8 mouse cellular contexts compared by ENCODE assay signal in genomic region chr5:92392542-92392941, GRCm38 (mm10). TPM values are rescaled to one million over a fixed set of nuclear protein-coding genes. Genes with fewer than 3 reads are reported as not detected.
DNase-seq lines count a peak whose midpoint lies in the region; ATAC-seq and TF ChIP-seq lines count a peak whose summit lies in the region.

No protein-coding gene starts in this region.

- H3K36me3 ChIP-seq in heart, adult 2 months (ENCODE audit: control insufficient read depth, insufficient read depth, low read length), result peaks cover 20% of the 10 kb centered on the region
- no peaks in the 10 kb centered on the region for H3K36me3 ChIP-seq in E14TG2a.4 (ENCODE audit: insufficient read depth, low read length)
- no peaks in the 10 kb centered on the region for H3K36me3 ChIP-seq in hindbrain, embryonic 10.5 days

- ATAC-seq in megakaryocyte, adult 5-6 weeks (ENCODE audit: poor library complexity, severe bottlenecking), result peak; percentile 72

- peak overlapping the region; percentile 31; the same call in 1 of the 2 replicates for H3K27ac ChIP-seq in heart, adult 2 months
- no peak overlapping the region for H3K27ac ChIP-seq in hindbrain, embryonic 10.5 days

- no peak for TF ChIP-seq CTCF in heart, adult 2 months (IDR thresholded peaks at IDR 0.05)
- TF ChIP-seq CTCF in E14TG2a.4 (conservative IDR thresholded peaks at IDR 0.05; ENCODE audit: low read length), result no peak

- H3K27me3 ChIP-seq in heart, adult 2 months (ENCODE audit: control insufficient read depth, insufficient read depth, low read length), result no peaks in the 10 kb centered on the region
- peaks cover 72% of the 10 kb centered on the region for H3K27me3 ChIP-seq in E14TG2a.4 (ENCODE audit: insufficient read depth, low read length)
- H3K27me3 ChIP-seq in hindbrain, embryonic 10.5 days (ENCODE audit: insufficient read depth, poor library complexity, severe bottlenecking), result peaks cover 54% of the 10 kb centered on the region

- H3K4me1 ChIP-seq in heart, adult 2 months (ENCODE audit: control insufficient read depth, insufficient read depth, low read length), result peaks cover 7% of the 10 kb centered on the region
- H3K4me1 ChIP-seq in E14TG2a.4 (replicated peaks; ENCODE audit: low read depth, low read length), result peaks cover 21% of the 10 kb centered on the region
- H3K4me1 ChIP-seq in hindbrain, embryonic 10.5 days (replicated peaks), result peaks cover 13% of the 10 kb centered on the region; the same call in 1 of the 2 replicates

- H3K4me3 ChIP-seq in heart, adult 2 months, result 0 out of 2 replicates have a peak overlapping the region, but pooled peaks have one; percentile 1
- peak overlapping the region; percentile 54 for H3K4me3 ChIP-seq in E14TG2a.4 (replicated peaks; ENCODE audit: low read length)
- H3K4me3 ChIP-seq in hindbrain, embryonic 10.5 days, result peak overlapping the region; percentile 20

- peak overlapping the region; percentile 25; the same call in 1 of the 2 replicates for H3K9ac ChIP-seq in heart, adult 2 months (ENCODE audit: low read depth, low read length)

- intact Hi-C loops in heart, adult 2 months (cut with DNase I), result no loop called here
- intact Hi-C loops in heart, postnatal 25 days (cut with DNase I), result no loop called here

- TF ChIP-seq EP300 in heart, adult 2 months (IDR thresholded peaks at IDR 0.05; ENCODE audit: insufficient read depth, low read depth, low read length), result no peak

- WGBS in heart, adult 2 months, result 62% methylated on average over 18 of the region's 18 CpGs
- WGBS in hindbrain, embryonic 10.5 days, result 46% methylated on average over 18 of the region's 18 CpGs

- DNase-seq in heart, adult 2 months, result no peak
- no peak for DNase-seq in heart, postnatal 25 days (ENCODE audit: low spot score)
- no peak for DNase-seq in hindbrain, embryonic 10.5 days (ENCODE audit: low spot score)
- DNase-seq in left cerebral cortex, adult 11 months (ENCODE audit: low spot score), result no peak
- DNase-seq in adrenal gland, postnatal 10 days, result no peak
- no peak for DNase-seq in frontal cortex, postnatal 25 days (ENCODE audit: low spot score in 2 of 2)

- H3K79me2 ChIP-seq in heart, adult 2 months (replicated peaks; ENCODE audit: control insufficient read depth, insufficient read depth, low read length), result no peaks in the 10 kb centered on the region

- no peak; the same call in 1 of the 2 replicates for TF ChIP-seq POLR2A in heart, adult 2 months (IDR thresholded peaks at IDR 0.05; ENCODE audit: insufficient read depth, low read depth, low read length)

- no peaks in the 10 kb centered on the region for H3K9me3 ChIP-seq in E14TG2a.4 (ENCODE audit: low read length)
- no peaks in the 10 kb centered on the region for H3K9me3 ChIP-seq in hindbrain, embryonic 10.5 days

RNA-seq across cellular contexts. Expression of gene Nup54, which starts 42.5 kb away (rescaled TPM):
- 10 to 100 TPM; 14.5 to 20.9 TPM for total RNA-seq in heart, adult 2 months (2021)
- 11.1 and 19.9 TPM in 2 replicates for polyA plus RNA-seq in heart, adult 2 months (2012; rRNA removed)
- total RNA-seq in heart, postnatal 25 days (2021), result 10 to 100 TPM; 16.5 to 17.0 TPM
- polyA plus RNA-seq in hindbrain, embryonic 10.5 days (2016; fragmentation: Nextera tagmentation; extraction: Ambion mirVana), result 52.7 and 65.8 TPM in 2 replicates
- 49.7 and 63.3 TPM in 2 replicates for total RNA-seq in megakaryocyte, adult 5-6 weeks (2015)
- 56.8 and 73.3 TPM in 2 replicates for total RNA-seq in megakaryocyte, adult 5-6 weeks (2017)
- 10 to 100 TPM; 30.3 to 34.0 TPM for total RNA-seq in adrenal gland, postnatal 10 days (2021)

RNA-seq across cellular contexts. Expression of gene Cxcl10, which starts 43.9 kb away (rescaled TPM):
- total RNA-seq in heart, adult 2 months (2021), result under 1 TPM in 1 of 2 experiments, not detected in 1; 0.34 TPM
- 1.0 and 3.6 TPM in 2 replicates for polyA plus RNA-seq in heart, adult 2 months (2012; rRNA removed)
- total RNA-seq in heart, postnatal 25 days (2021), result not detected
- 0.20 and 0.77 TPM in 2 replicates for polyA plus RNA-seq in hindbrain, embryonic 10.5 days (2016; fragmentation: Nextera tagmentation; extraction: Ambion mirVana)
- total RNA-seq in megakaryocyte, adult 5-6 weeks (2015), result 27.7 and 36.5 TPM in 2 replicates
- 7.3 and 7.4 TPM in 2 replicates for total RNA-seq in megakaryocyte, adult 5-6 weeks (2017)
- total RNA-seq in adrenal gland, postnatal 10 days (2021), result under 1 TPM; 0.57 to 0.94 TPM

Comparison
In these comparisons a context has a peak if more than half of its experiments do, and no peak if none do; other contexts are left out.
1. H3K4me3 ChIP-seq: peak in every context shown above with its lines; median percentile 54 in E14TG2a.4; 20 in hindbrain, embryonic 10.5 days; 1 in heart, adult 2 months.
2. RNA of gene Cxcl10, which starts 43.9 kb away (total RNA-seq): 7.3 to 36.5 TPM in megakaryocyte, adult 5-6 weeks; 0.57 to 0.94 TPM in adrenal gland, postnatal 10 days, 0.34 TPM in heart, adult 2 months and not detected in heart, postnatal 25 days; every median in the first group is over 4 times any median in the second.